Mouse (Mus musculus) WW6 (cell line): ENCODE results near the gene Terb1.
A peak's percentile ranks its signal among the peaks of the same experiment; 100 is the strongest.

Experiments used
- DNase-seq: peaks from one replicate; pipeline ENCODE4 v3.0.0-alpha.2; 2013; ENCODE audit warnings: low read depth, low spot score

Terb1 gene

GRCm38 (mm10) chr8:104452177-104452576, 57.5 kb downstream of the Terb1 start:
- no peak for DNase-seq

GRCm38 (mm10) chr8:104448796-104449195, 60.9 kb downstream of the Terb1 start:
- no peak for DNase-seq

GRCm38 (mm10) chr8:104446016-104446415, 63.7 kb downstream of the Terb1 start:
- DNase-seq: no peak

GRCm38 (mm10) chr8:104445248-104445647, 64.5 kb downstream of the Terb1 start:
- no peak for DNase-seq

GRCm38 (mm10) chr8:104443125-104443679, 66.5 kb downstream of the Terb1 start:
- DNase-seq: no peak

- peak; percentile 85 for DNase-seq
These were observed 67.2 kb downstream of the Terb1 start, which contains the start of gene Dync1li2 for GRCm38 (mm10) chr8:104442299-104443124. Gene Dync1li2 (minus strand): TSS chr8:104443047.

GRCm38 (mm10) chr8:104441613-104442012, 68.1 kb downstream of the Terb1 start:
- no peak for DNase-seq

- DNase-seq: no peak
These were observed 70.2 kb downstream of the Terb1 start for GRCm38 (mm10) chr8:104439461-104439860.

- no peak for DNase-seq
These were observed 72.1 kb downstream of the Terb1 start for GRCm38 (mm10) chr8:104437494-104438135.

GRCm38 (mm10) chr8:104436591-104436990, 73.1 kb downstream of the Terb1 start:
- no peak for DNase-seq

- no peak for DNase-seq
These were observed 73.7 kb downstream of the Terb1 start for GRCm38 (mm10) chr8:104436038-104436437.

GRCm38 (mm10) chr8:104434826-104435354, 74.8 kb downstream of the Terb1 start:
- no peak for DNase-seq

GRCm38 (mm10) chr8:104434275-104434674, 75.4 kb downstream of the Terb1 start:
- no peak for DNase-seq

- DNase-seq: no peak
These were observed 76.4 kb downstream of the Terb1 start for GRCm38 (mm10) chr8:104433191-104433842.

- no peak for DNase-seq
These were observed 77.1 kb downstream of the Terb1 start for GRCm38 (mm10) chr8:104432656-104433055.

GRCm38 (mm10) chr8:104430230-104430629, 79.5 kb downstream of the Terb1 start:
- DNase-seq: no peak

- no peak for DNase-seq
These were observed 82.0 kb downstream of the Terb1 start for GRCm38 (mm10) chr8:104427703-104428102.

GRCm38 (mm10) chr8:104422313-104422712, 87.4 kb downstream of the Terb1 start:
- no peak for DNase-seq

- no peak for DNase-seq
These were observed 93.7 kb downstream of the Terb1 start for GRCm38 (mm10) chr8:104416022-104416421.

- DNase-seq: no peak
These were observed 95.5 kb downstream of the Terb1 start for GRCm38 (mm10) chr8:104414204-104414603.

- no peak for DNase-seq
These were observed 95.9 kb downstream of the Terb1 start for GRCm38 (mm10) chr8:104413770-104414169.
